Mouse (Mus musculus): ENCODE measurements around the gene Ptprn2.

The Ptprn2 gene

GRCm38 (mm10) chr12:117299084-117299483 lies 813.6 kb downstream of the Ptprn2 start:
- DNase-seq (ENCODE audit: low read depth in 2 of 2, low spot score in 2 of 2): no peak

- no peak for DNase-seq (ENCODE audit: low read depth in 2 of 2, low spot score in 2 of 2)
Observed at GRCm38 (mm10) chr12:117304751-117305624, 819.5 kb downstream of the Ptprn2 start.

- DNase-seq (ENCODE audit: low read depth in 2 of 2, low spot score in 2 of 2): no peak
Observed at GRCm38 (mm10) chr12:117305625-117306105, 820.1 kb downstream of the Ptprn2 start.

- no peak for DNase-seq (ENCODE audit: low read depth in 2 of 2, low spot score in 2 of 2)
Observed at GRCm38 (mm10) chr12:117312079-117312478, 826.6 kb downstream of the Ptprn2 start.

- no peak for DNase-seq (ENCODE audit: low read depth in 2 of 2, low spot score in 2 of 2)
Observed at GRCm38 (mm10) chr12:117314987-117315386, 829.5 kb downstream of the Ptprn2 start.

- DNase-seq (ENCODE audit: low read depth in 2 of 2, low spot score in 2 of 2): no peak
Observed at GRCm38 (mm10) chr12:117315661-117316060, 830.1 kb downstream of the Ptprn2 start.

GRCm38 (mm10) chr12:117318229-117318628 lies 832.7 kb downstream of the Ptprn2 start:
- no peak for DNase-seq (ENCODE audit: low read depth in 2 of 2, low spot score in 2 of 2)

- no peak for DNase-seq (ENCODE audit: low read depth in 2 of 2, low spot score in 2 of 2)
Observed at GRCm38 (mm10) chr12:117323017-117323416, 837.5 kb downstream of the Ptprn2 start.
